Mouse (Mus musculus) olfactory bulb, adult 2 months (tissue): ENCODE measurements around the gene Slc30a4.

Source experiments
- CTCF ChIP-seq: fragments of 200-500 bp; IDR thresholded peaks from 2 replicates; pipeline ENCODE4 v1.5.1; 2012; ENCODE audit warnings: low read depth, mild to moderate bottlenecking, low read length, moderate library complexity; ENCODE audit not compliant: insufficient read depth
- POLR2A ChIP-seq: fragments of 200-500 bp; IDR thresholded peaks from 2 replicates; pipeline ENCODE4 v1.6.1; 2012; ENCODE audit warnings: mild to moderate bottlenecking, low read depth, low read length, moderate library complexity; ENCODE audit not compliant: insufficient read depth

DNA sequence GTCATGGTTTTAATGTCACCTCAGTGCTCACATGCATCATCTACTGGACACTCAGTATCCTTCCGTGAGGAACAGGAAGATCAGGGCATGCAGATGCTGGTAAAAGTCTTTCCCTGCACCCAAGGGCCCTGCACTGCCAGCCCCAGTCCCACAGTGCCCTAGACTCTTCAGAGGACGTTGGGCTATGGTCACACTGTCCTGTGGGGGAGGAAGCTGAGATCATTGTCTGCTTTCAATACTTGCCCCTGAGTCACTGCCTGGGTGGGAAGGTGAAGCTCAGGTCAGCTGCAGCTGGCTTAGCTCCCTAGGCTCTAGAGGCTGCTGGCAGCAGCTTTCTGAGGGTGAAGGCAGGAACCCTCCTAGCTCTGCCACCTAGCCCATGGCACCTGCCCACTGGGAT, 46.4 kb downstream of the Slc30a4 start:
- TF ChIP-seq CTCF: no peak
- TF ChIP-seq POLR2A: no peak
